Mouse (Mus musculus) myocyte (in vitro differentiated cells): ENCODE results near the gene Ube2g1. TPM values are rescaled to one million over a fixed set of nuclear protein-coding genes. Genes with fewer than 3 reads are reported as not detected.

Source experiments
- H3K27me3 ChIP-seq: one replicate; pipeline ENCODE4 v1.6.1; 2011; ENCODE audit not compliant: control insufficient read depth, insufficient read depth, insufficient read length
- H3K36me3 ChIP-seq: one replicate; pipeline ENCODE4 v1.6.1; 2011; ENCODE audit not compliant: control insufficient read depth, insufficient read depth
- H3K4me2 ChIP-seq: one replicate; pipeline ENCODE4 v1.6.1; 2011; ENCODE audit warnings: low read depth, control low read depth
- H3K4me3 ChIP-seq: one replicate; pipeline ENCODE4 v1.5.1; 2011; ENCODE audit warnings: mild to moderate bottlenecking, control low read depth, moderate library complexity
- H3K79me2 ChIP-seq: one replicate; pipeline ENCODE4 v1.6.1; 2011; ENCODE audit not compliant: control insufficient read depth, insufficient read depth
- H3ac ChIP-seq: one replicate; pipeline ENCODE4 v1.6.1; 2011; ENCODE audit not compliant: control insufficient read depth, insufficient read length
- CEBPB ChIP-seq: IDR thresholded peaks from 2 replicates; pipeline ENCODE4 v1.6.1; 2011; ENCODE audit warnings: mild to moderate bottlenecking, moderate library complexity; ENCODE audit not compliant: poor library complexity, insufficient read depth, severe bottlenecking
- E2F4 ChIP-seq: IDR thresholded peaks from one replicate; pipeline ENCODE4 v1.6.1; 2011; ENCODE audit warnings: mild to moderate bottlenecking, control low read depth, moderate library complexity; ENCODE audit not compliant: insufficient read depth
- MAX ChIP-seq: IDR thresholded peaks from one replicate; pipeline ENCODE4 v1.6.1; 2011; ENCODE audit warnings: low read depth, mild to moderate bottlenecking, control low read depth
- MYOD1 ChIP-seq, 3 experiments: IDR thresholded peaks; one replicate each; pipeline ENCODE4 v1.6.1; 2011; ENCODE audit warnings: control low read depth in 2 of 3, low read depth in 2 of 3, mild to moderate bottlenecking in 2 of 3, moderate library complexity in 1 of 3; ENCODE audit not compliant: insufficient read length in 2 of 3, control insufficient read depth in 1 of 3
- MYOG ChIP-seq, 3 experiments: IDR thresholded peaks; one replicate each; pipeline ENCODE4 v1.6.1; 2011; ENCODE audit warnings: control low read depth in 2 of 3, low read depth in 2 of 3, mild to moderate bottlenecking in 2 of 3; ENCODE audit not compliant: insufficient read length in 2 of 3, control insufficient read depth in 1 of 3, insufficient read depth in 1 of 3
- POLR2A ChIP-seq: IDR thresholded peaks from one replicate; pipeline ENCODE4 v1.6.1; 2011; ENCODE audit warnings: low read depth, mild to moderate bottlenecking, control low read depth, moderate library complexity; ENCODE audit not compliant: insufficient read length
- POLR2AphosphoS2 ChIP-seq: IDR thresholded peaks from one replicate; pipeline ENCODE4 v1.6.1; 2011; ENCODE audit warnings: low read depth, control low read depth; ENCODE audit not compliant: insufficient read length
- REST ChIP-seq: IDR thresholded peaks from one replicate; pipeline ENCODE4 v1.6.1; 2011; ENCODE audit warnings: mild to moderate bottlenecking, control low read depth, moderate library complexity; ENCODE audit not compliant: insufficient read depth, insufficient read length
- SRF ChIP-seq: IDR thresholded peaks from one replicate; pipeline ENCODE4 v1.6.1; 2011; ENCODE audit warnings: low read depth; ENCODE audit not compliant: control insufficient read depth, insufficient read length
- TCF12 ChIP-seq: IDR thresholded peaks from one replicate; pipeline ENCODE4 v1.6.1; 2011; ENCODE audit warnings: mild to moderate bottlenecking, control low read depth; ENCODE audit not compliant: poor library complexity, insufficient read depth, severe bottlenecking
- TCF3 ChIP-seq: IDR thresholded peaks from one replicate; pipeline ENCODE4 v1.6.1; 2011; ENCODE audit warnings: low read depth, control low read depth; ENCODE audit not compliant: insufficient read length
- USF1 ChIP-seq: IDR thresholded peaks from one replicate; pipeline ENCODE4 v1.6.1; 2011; ENCODE audit warnings: low read depth, mild to moderate bottlenecking, control low read depth, moderate library complexity
- polyA plus RNA-seq: library from polyadenylated mRNA; unstranded; fragments of >200 nt; fragmentation: generic; extraction: Trizol; gene quantifications from one replicate; pipeline ENCODE4 v1.2.1, GENCODE M21; 2012; ENCODE audit warnings: missing spikeins

The Ube2g1 gene
- polyA plus RNA-seq, 1 experiment = 13.2 TPM

- peaks cover 4% of the 10 kb centered on the region for H3K27me3 ChIP-seq
- no peak overlapping the region for H3K4me2 ChIP-seq
- H3K36me3 ChIP-seq = no peaks in the 10 kb centered on the region
- H3K79me2 ChIP-seq = no peaks in the 10 kb centered on the region
- H3K4me3 ChIP-seq = no peak overlapping the region
- no peak overlapping the region for H3ac ChIP-seq
- no peak for TF ChIP-seq MYOG (IDR thresholded peaks at IDR 0.05; ENCODE audit: control insufficient read depth in 1 of 3, insufficient read depth in 1 of 3, insufficient read length in 2 of 3, low read depth in 2 of 3)
- no peak for TF ChIP-seq USF1
- TF ChIP-seq POLR2AphosphoS2 = no peak
- no peak for TF ChIP-seq TCF12
- no peak for TF ChIP-seq POLR2A
- TF ChIP-seq REST = no peak
- TF ChIP-seq MYOD1 (IDR thresholded peaks at IDR 0.05; ENCODE audit: control insufficient read depth in 1 of 3, insufficient read length in 2 of 3, low read depth in 2 of 3) = no peak
- TF ChIP-seq MAX = no peak
- no peak for TF ChIP-seq TCF3
- TF ChIP-seq CEBPB = no peak
- TF ChIP-seq E2F4 = no peak
These were observed 24.7 kb upstream of the Ube2g1 start for GRCm38 (mm10) chr11:72582448-72582705.

GRCm38 (mm10) chr11:72583092-72583491 lies 24.0 kb upstream of the Ube2g1 start:
- no peak overlapping the region for H3ac ChIP-seq
- no peak overlapping the region for H3K4me3 ChIP-seq
- no peaks in the 10 kb centered on the region for H3K79me2 ChIP-seq
- H3K36me3 ChIP-seq = no peaks in the 10 kb centered on the region
- no peak overlapping the region for H3K4me2 ChIP-seq
- H3K27me3 ChIP-seq = peaks cover 4% of the 10 kb centered on the region
- TF ChIP-seq SRF = no peak
- no peak for TF ChIP-seq REST
- TF ChIP-seq MAX = no peak
- no peak for TF ChIP-seq POLR2A
- TF ChIP-seq TCF3 = no peak
- TF ChIP-seq POLR2AphosphoS2 = no peak
- no peak for TF ChIP-seq MYOD1 (IDR thresholded peaks at IDR 0.05; ENCODE audit: control insufficient read depth in 1 of 3, insufficient read length in 2 of 3, low read depth in 2 of 3)
- TF ChIP-seq TCF12 = no peak
- TF ChIP-seq CEBPB = no peak
- no peak for TF ChIP-seq USF1

GRCm38 (mm10) chr11:72586570-72586969 lies 20.5 kb upstream of the Ube2g1 start:
- no peak overlapping the region for H3K4me3 ChIP-seq
- TF ChIP-seq POLR2A (no peak), TCF3 (no peak), USF1 (no peak), CEBPB (no peak), TCF12 (no peak), MYOG (IDR thresholded peaks at IDR 0.05; ENCODE audit: control insufficient read depth in 1 of 3, insufficient read depth in 1 of 3, insufficient read length in 2 of 3, low read depth in 2 of 3) (no peak), REST (no peak), SRF (no peak), MAX (no peak), POLR2AphosphoS2 (no peak), MYOD1 (IDR thresholded peaks at IDR 0.05; ENCODE audit: control insufficient read depth in 1 of 3, insufficient read length in 2 of 3, low read depth in 2 of 3) (no peak), E2F4 (no peak)
- no peaks in the 10 kb centered on the region for H3K36me3 ChIP-seq
- H3K79me2 ChIP-seq = no peaks in the 10 kb centered on the region
- H3K27me3 ChIP-seq = peaks cover 4% of the 10 kb centered on the region
- no peak overlapping the region for H3K4me2 ChIP-seq
- no peak overlapping the region for H3ac ChIP-seq

GRCm38 (mm10) chr11:72587537-72588233 lies 19.4 kb upstream of the Ube2g1 start:
- no peaks in the 10 kb centered on the region for H3K36me3 ChIP-seq
- no peak for TF ChIP-seq REST
- no peak for TF ChIP-seq TCF3
- no peak for TF ChIP-seq CEBPB
- TF ChIP-seq MAX = no peak
- no peak for TF ChIP-seq POLR2AphosphoS2
- TF ChIP-seq TCF12 = no peak
- no peak for TF ChIP-seq USF1
- no peak for TF ChIP-seq MYOG (IDR thresholded peaks at IDR 0.05; ENCODE audit: control insufficient read depth in 1 of 3, insufficient read depth in 1 of 3, insufficient read length in 2 of 3, low read depth in 2 of 3)
- no peak for TF ChIP-seq POLR2A
- TF ChIP-seq SRF = no peak
- TF ChIP-seq MYOD1 (IDR thresholded peaks at IDR 0.05; ENCODE audit: control insufficient read depth in 1 of 3, insufficient read length in 2 of 3, low read depth in 2 of 3) = no peak
- no peak for TF ChIP-seq E2F4
- peaks cover 4% of the 10 kb centered on the region for H3K27me3 ChIP-seq
- no peaks in the 10 kb centered on the region for H3K79me2 ChIP-seq
- no peak overlapping the region for H3K4me3 ChIP-seq
- no peak overlapping the region for H3K4me2 ChIP-seq
- H3ac ChIP-seq = no peak overlapping the region

- Histone ChIP-seq H3K4me3 (no peak overlapping the region), H3K36me3 (no peaks in the 10 kb centered on the region), H3ac (no peak overlapping the region), H3K79me2 (no peaks in the 10 kb centered on the region), H3K4me2 (no peak overlapping the region), H3K27me3 (no peaks in the 10 kb centered on the region)
- TF ChIP-seq SRF = no peak
- TF ChIP-seq REST = no peak
- no peak for TF ChIP-seq MYOG (IDR thresholded peaks at IDR 0.05; ENCODE audit: control insufficient read depth in 1 of 3, insufficient read depth in 1 of 3, insufficient read length in 2 of 3, low read depth in 2 of 3)
These were observed 11.9 kb upstream of the Ube2g1 start for GRCm38 (mm10) chr11:72595010-72595737.
